Mouse (Mus musculus) lung, adult 2 months (tissue): ENCODE results near the gene Bace1.

Source experiments
- CTCF ChIP-seq: fragments of 200-500 bp; IDR thresholded peaks from 2 replicates; pipeline ENCODE4 v1.5.1; 2011; ENCODE audit warnings: mild to moderate bottlenecking, low read length, control low read depth; ENCODE audit not compliant: insufficient read depth
- POLR2A ChIP-seq: fragments of 200-500 bp; IDR thresholded peaks from 2 replicates; pipeline ENCODE4 v1.6.1; 2011; ENCODE audit warnings: low read depth, mild to moderate bottlenecking, control low read depth, low read length, borderline replicate concordance; ENCODE audit errors: extremely low read depth

DNA sequence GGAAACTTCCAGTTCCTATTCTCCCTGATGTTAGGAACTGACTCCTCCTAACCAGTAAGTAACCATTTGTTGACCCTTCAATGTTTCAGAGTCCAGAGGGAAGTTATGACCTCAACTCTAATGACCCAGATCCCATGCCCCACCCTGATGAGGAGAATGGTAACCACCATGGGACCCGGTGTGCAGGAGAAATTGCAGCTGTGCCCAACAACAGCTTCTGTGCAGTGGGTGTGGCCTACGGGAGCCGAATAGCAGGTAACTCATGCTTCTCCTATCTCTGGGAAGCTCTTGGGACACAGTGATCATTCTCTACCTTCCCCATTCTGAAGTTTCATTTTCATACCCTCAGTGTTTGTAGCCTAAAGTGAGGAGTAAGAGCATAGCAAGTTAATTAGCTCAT lies 72.6 kb downstream of the Bace1 start:
- TF ChIP-seq POLR2A, result no peak
- TF ChIP-seq CTCF, result no peak
